Mouse (Mus musculus) cerebellum, adult 18-20 months (tissue): ENCODE measurements at regions not wholly inside any gene's neighbourhood (a gene's known extent, or its start where the extent isn't known, plus 50 kb on each side); places are given as distances from the start of the nearest gene placed in this dataset.
"Not testable (repeated sequence)": the region's sequence is repeated elsewhere in the genome, so short reads cannot be mapped to it uniquely, and the experiment has no call there.

ENCODE experiments used
- DNase-seq, 2 experiments: peaks; one replicate each; pipeline ENCODE4 v3.0.0; 2021

GRCm38 (mm10) chr12:69485652-69486651 is 96.9 kb downstream of the Vcpkmt start:
- DNase-seq = peak in 1 of 2 experiments; percentile 17

- DNase-seq = no peak
These were observed 101.4 kb downstream of the Vcpkmt start for GRCm38 (mm10) chr12:69481420-69481819.

- peak; percentile 49 to 51 for DNase-seq
These were observed 104.4 kb upstream of the Gm9887 start for GRCm38 (mm10) chr12:69476631-69477091.

GRCm38 (mm10) chr12:69476131-69476530 is 103.9 kb upstream of the Gm9887 start:
- DNase-seq = no peak

GRCm38 (mm10) chr12:69474916-69475661 is 102.8 kb upstream of the Gm9887 start:
- DNase-seq = peak; percentile 59 to 71

- no peak for DNase-seq
These were observed 102.1 kb upstream of the Gm9887 start for GRCm38 (mm10) chr12:69474141-69474915.

GRCm38 (mm10) chr12:69473379-69474057 is 101.3 kb upstream of the Gm9887 start:
- DNase-seq = no peak

- DNase-seq = no peak
These were observed 100.7 kb upstream of the Gm9887 start for GRCm38 (mm10) chr12:69472912-69473311.

GRCm38 (mm10) chr12:69471876-69472275 is 99.6 kb upstream of the Gm9887 start:
- no peak for DNase-seq

GRCm38 (mm10) chr12:69469004-69469403 is 96.7 kb upstream of the Gm9887 start:
- no peak for DNase-seq

GRCm38 (mm10) chr12:69467363-69467762 is 95.1 kb upstream of the Gm9887 start:
- DNase-seq = no peak

GRCm38 (mm10) chr12:69464906-69465305 is 92.6 kb upstream of the Gm9887 start:
- no peak for DNase-seq

GRCm38 (mm10) chr12:69463327-69463726 is 91.1 kb upstream of the Gm9887 start:
- not testable (repeated sequence) for DNase-seq

- DNase-seq = peak; percentile 38 to 41
These were observed 89.9 kb upstream of the Gm9887 start for GRCm38 (mm10) chr12:69461888-69462840.

- DNase-seq = no peak
These were observed 88.4 kb upstream of the Gm9887 start for GRCm38 (mm10) chr12:69460552-69461079.

GRCm38 (mm10) chr12:69458170-69458841 is 86.0 kb upstream of the Gm9887 start:
- DNase-seq = peak; percentile 62 to 64

- DNase-seq = peak; percentile 71 to 82
These were observed 84.5 kb upstream of the Gm9887 start for GRCm38 (mm10) chr12:69456746-69457145.

GRCm38 (mm10) chr12:69456116-69456515 is 83.9 kb upstream of the Gm9887 start:
- no peak for DNase-seq

- no peak for DNase-seq
These were observed 83.3 kb upstream of the Gm9887 start for GRCm38 (mm10) chr12:69455566-69455965.

GRCm38 (mm10) chr12:69453544-69453943 is 81.3 kb upstream of the Gm9887 start:
- DNase-seq = no peak
